Mouse (Mus musculus): ENCODE measurements around the gene Asap2.
"Not testable (repeated sequence)": the region's sequence is repeated elsewhere in the genome, so short reads cannot be mapped to it uniquely, and the experiment has no call there.

The Asap2 gene

DNA sequence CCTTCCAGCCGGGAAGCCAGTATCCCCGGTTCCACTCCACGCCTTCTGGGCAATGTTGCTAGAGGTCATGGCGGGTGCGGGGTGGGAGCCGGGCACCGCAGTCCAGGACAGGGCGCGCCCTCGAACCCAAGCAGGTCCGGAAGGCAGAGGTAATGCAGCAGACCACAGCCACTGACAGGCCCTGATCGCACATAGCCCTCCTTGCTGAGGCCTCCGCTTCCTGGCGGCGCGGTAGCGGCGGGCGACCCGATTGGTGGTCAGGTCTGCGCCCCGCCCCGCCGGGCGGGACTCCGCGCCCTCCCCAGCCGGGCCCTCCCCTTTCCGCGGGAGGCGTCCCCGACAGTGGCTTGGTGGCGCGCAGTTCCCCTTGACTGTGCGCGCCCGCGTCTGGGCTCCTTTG is at the start of gene Asap2:
Gene Asap2, plus strand, starts transcription at position 328 of the 400 bp plus-strand sequence.
- peak; percentile 56 for DNase-seq (ENCODE audit: low spot score)

DNA sequence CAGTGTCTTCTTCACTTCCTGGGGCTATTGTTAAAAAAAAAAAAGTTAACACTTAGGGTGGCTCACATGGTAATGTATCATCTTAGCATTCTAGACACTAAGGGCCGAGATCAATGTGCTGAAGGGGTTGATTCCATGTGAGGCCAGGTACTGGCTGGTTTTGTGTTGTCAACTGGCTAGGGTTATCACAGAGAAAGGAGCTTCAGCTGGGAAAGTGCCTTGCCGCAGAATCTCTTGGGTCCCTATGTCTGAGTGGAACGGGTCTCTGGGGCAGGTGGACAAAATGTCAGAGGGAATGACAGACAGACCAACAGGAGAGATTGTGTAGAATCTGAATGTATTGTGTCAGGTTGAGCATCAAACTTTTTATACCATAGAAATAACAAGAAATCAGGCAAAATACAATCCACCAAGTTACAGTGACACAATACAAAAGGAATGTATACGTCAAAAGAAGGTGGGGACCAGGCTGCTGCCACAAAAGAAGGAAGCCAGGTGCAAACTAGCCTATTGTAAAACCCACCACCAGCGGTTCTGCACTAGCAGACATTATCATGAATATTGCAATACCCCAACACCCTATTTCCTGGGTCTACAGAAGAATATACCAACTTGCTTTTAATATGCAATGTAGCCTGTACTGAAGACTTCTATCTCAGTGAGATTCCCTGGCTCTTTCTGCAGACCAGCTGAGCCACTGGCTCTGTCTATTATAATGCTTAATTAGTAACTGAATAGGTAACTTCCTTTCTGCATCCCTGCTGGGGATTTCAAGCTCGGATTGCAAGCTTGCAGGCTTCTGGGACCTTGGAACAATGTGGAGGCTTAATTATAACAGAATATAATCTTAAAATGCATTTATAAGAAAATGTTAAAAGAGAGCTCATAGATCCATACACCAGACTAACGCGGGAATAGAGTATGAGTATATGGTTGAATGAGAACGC is 42.9 kb upstream of the Asap2 start:
- DNase-seq (ENCODE audit: low spot score): not testable (repeated sequence)

- DNase-seq (ENCODE audit: low spot score): peak; percentile 3
Observed at GRCm38 (mm10) chr12:20990579-20990978, 320 bp downstream of the Asap2 start.

GRCm38 (mm10) chr12:21030875-21031274 is 40.6 kb downstream of the Asap2 start:
- DNase-seq (ENCODE audit: low spot score): peak; percentile 6

DNA sequence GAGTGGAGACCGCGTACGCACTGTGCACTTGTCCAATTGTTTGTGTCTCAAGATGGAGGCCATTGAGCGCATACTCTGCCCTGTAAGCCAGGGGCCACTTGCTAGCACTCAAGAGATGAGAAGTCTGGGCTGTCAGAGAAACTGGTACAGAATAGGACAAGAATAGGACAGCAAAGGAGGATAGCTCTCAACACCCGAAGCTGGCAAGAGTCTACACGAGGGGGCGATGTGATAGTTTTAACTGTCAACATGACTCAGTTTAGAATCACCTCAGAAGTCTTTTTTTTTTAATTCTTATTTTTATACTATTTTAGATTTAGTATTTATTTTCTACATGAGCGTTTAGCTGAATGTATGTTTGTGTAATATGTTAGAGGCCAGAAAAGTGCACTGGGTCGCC is 56.5 kb downstream of the Asap2 start:
- DNase-seq (ENCODE audit: low spot score): not testable (repeated sequence)

- DNase-seq (ENCODE audit: low spot score): peak; percentile 89
Observed at GRCm38 (mm10) chr12:21075731-21076130, 85.5 kb downstream of the Asap2 start.

DNA sequence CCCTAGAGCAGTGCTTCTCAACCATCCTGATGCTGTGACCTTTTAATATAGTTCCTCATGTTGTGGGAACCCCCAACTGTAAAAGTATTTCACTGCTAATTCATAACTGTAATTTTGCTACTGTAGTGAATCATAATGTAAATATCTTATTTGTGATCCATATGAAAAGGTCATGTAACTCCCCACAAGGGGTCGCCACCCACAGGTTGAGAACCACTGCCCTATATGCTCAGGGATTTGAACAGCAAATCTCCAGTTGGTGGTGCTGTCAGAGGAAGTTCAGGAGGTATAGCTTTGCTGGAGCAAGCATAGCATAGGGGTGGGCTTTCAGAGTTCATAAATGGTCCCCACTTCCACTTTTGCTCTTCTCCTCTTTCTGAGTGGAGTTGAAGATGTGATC is 99.9 kb downstream of the Asap2 start:
- DNase-seq (ENCODE audit: low spot score): not testable (repeated sequence)

- not testable (repeated sequence) for DNase-seq (ENCODE audit: low spot score)
Observed at GRCm38 (mm10) chr12:21092446-21092845, 102.2 kb downstream of the Asap2 start.

DNA sequence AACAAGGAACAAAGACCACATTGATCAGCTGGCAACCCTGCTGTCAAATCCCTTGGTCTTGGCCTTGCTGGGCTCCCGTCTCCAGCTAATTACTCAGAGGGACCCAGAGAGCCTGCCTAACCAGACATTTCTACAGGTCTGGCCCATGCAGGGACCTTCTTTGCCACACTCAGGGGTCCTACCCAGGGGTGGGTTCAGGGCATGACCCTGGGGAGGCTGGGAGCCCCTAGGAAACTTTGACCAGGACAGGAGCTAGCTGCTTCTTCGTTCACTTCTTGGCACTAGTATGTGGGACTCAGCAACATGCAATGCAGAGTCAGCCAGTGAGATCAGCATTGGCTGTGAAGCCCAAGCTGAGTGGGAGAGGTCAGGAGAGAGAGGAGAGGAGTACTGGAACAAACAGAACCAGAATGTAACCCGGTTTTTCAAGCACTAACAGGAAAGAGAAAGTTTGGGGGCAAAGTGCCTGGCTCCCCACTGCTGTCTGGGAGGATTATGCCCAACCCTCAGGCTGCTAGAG is 107.6 kb downstream of the Asap2 start:
- peak; percentile 11 for DNase-seq (ENCODE audit: low spot score)

DNA sequence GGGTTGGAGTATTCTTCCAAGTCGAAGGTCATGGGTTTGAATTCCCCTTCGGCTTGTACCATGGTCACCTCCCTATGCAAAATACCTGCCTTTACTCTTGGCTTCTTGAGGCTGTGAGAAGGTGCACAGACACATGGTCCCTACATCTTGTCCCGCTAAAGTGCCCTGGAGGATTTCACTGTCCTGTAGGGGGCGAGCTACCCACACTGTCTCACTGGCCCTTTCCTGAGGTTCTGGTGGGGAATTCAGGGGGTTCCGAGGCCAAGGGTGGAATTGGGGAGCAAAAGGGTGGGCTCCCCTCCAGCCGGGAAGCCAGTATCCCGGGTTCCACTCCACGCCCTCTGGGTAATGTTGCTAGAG is 120.8 kb downstream of the Asap2 start:
- not testable (repeated sequence) for DNase-seq (ENCODE audit: low spot score)

GRCm38 (mm10) chr12:21111476-21112452 is 121.5 kb downstream of the Asap2 start:
- peak; percentile 70 for DNase-seq (ENCODE audit: low spot score)

- peak; percentile 74 for DNase-seq (ENCODE audit: low spot score)
Observed at GRCm38 (mm10) chr12:21112453-21112857, 122.2 kb downstream of the Asap2 start.

- no peak for DNase-seq (ENCODE audit: low spot score)
Observed at GRCm38 (mm10) chr12:21119446-21119845, 129.2 kb downstream of the Asap2 start.

DNA sequence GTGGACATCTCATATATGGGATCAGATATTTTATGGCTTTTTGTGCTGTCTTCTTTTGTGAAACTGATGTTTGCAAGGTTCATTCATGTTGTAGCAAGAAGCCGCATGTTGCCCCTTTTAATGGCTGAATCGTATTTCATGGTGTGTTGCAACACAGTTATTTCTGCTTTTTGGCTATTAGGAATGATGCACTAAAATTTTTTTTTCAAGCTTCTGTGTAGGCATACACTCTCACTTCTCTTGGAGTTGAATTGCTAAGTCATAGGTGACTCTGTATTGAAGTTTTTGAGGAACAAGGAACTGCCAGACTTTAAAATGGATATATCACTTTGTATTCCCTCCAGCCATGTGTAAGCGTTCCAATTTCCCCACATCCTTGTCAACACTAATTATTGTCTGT is 132.6 kb downstream of the Asap2 start:
- DNase-seq (ENCODE audit: low spot score): no peak

- no peak for DNase-seq (ENCODE audit: low spot score)
Observed at GRCm38 (mm10) chr12:21123647-21124046, 133.4 kb downstream of the Asap2 start.

- DNase-seq (ENCODE audit: low spot score): no peak
Observed at GRCm38 (mm10) chr12:21125675-21126470, 135.6 kb downstream of the Asap2 start.

GRCm38 (mm10) chr12:21126516-21126915 is 136.3 kb downstream of the Asap2 start:
- no peak for DNase-seq (ENCODE audit: low spot score)

DNA sequence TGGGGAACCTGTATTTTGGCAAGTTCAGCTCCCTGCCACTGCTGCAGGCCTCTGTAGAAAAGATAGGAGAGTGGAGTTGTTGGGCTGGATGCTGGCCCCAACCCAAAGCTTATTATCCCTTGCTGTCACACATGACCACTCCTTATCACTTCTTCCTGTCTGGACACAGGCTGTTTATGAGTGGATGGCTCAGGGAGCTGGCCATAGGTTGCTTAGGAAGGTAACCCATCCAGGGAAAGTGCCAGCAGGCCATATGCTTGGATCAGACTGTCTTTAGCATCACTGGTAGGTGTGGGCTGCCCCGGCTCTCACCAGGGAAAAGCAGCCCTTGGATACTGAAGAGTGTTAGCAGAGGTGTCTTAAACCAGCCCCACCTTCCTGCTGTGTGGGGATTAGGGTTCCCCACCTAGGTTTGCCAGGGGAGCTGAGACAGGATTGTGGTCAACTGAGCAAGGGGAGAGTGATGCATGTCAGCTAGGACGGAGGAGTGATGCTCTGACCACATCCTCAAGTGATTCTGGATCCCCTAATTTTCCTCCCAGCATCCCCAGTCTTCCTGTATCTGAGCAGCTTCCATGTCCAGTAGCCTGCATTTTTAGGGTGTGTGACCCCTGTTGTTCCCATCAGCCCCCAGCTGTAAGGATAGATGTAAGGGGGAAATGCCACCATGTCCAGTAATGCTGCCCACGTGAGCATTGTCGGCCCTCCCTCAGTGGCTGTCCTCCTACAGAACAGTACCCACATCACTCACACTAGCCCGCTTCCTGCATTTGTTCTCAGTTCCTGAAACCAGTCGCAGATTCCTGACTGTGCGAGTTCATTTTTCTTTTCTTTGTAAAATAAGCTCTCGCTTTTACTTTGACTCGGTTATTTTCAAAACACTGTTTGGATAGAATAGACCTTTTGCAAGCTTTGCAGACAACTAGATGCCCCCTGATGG is 138.9 kb downstream of the Asap2 start:
- peak; percentile 3 for DNase-seq (ENCODE audit: low spot score)

- DNase-seq (ENCODE audit: low spot score): peak; percentile 2
Observed at GRCm38 (mm10) chr12:21130274-21130823, 140.1 kb downstream of the Asap2 start.

DNA sequence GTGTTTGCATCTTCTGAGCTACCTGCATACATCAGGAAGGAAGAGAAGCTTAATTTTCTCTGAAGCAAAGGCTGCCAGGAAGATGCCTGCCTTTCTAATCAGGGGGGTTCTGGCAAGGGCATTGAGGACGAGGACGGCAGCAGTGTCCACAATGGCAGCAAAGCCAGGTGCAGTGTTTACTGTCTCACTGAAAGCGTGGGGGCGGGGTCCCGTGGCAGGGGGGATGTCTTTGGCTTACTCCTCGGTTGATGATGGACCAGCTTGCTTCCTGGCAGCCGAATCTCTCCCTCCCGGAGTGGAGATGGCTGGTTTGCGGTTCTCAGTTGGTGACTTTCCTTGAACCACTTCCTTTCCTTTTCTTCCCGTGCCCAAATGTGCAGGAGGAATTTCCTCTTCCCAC is 142.3 kb downstream of the Asap2 start:
- DNase-seq (ENCODE audit: low spot score): peak; percentile 7
